Mouse (Mus musculus): ENCODE measurements around the gene Macrod1. TPM values are rescaled to one million over a fixed set of nuclear protein-coding genes. Genes with fewer than 3 reads are reported as not detected.

Macrod1 gene
- total RNA-seq, 1 experiment from 2014 or later = 11.2 TPM

- no peak for ATAC-seq (replicated peaks in 1 of 2; ENCODE audit: insufficient read depth in 1 of 2, low FRiP score in 2 of 2, low TSS enrichment in 1 of 2, low read depth in 1 of 2, poor library complexity in 2 of 2, severe bottlenecking in 2 of 2)
Observed at GRCm38 (mm10) chr19:7190986-7191385, 134.4 kb downstream of the Macrod1 start.

GRCm38 (mm10) chr19:7191639-7192038 is 135.0 kb downstream of the Macrod1 start:
- no peak for ATAC-seq (replicated peaks in 1 of 2; ENCODE audit: insufficient read depth in 1 of 2, low FRiP score in 2 of 2, low TSS enrichment in 1 of 2, low read depth in 1 of 2, poor library complexity in 2 of 2, severe bottlenecking in 2 of 2)

GRCm38 (mm10) chr19:7192561-7192967 is 136.0 kb downstream of the Macrod1 start:
- ATAC-seq (replicated peaks in 1 of 2; ENCODE audit: insufficient read depth in 1 of 2, low FRiP score in 2 of 2, low TSS enrichment in 1 of 2, low read depth in 1 of 2, poor library complexity in 2 of 2, severe bottlenecking in 2 of 2) = no peak

- ATAC-seq (replicated peaks in 1 of 2; ENCODE audit: insufficient read depth in 1 of 2, low FRiP score in 2 of 2, low TSS enrichment in 1 of 2, low read depth in 1 of 2, poor library complexity in 2 of 2, severe bottlenecking in 2 of 2) = peak in 1 of 2 experiments; percentile 24; a peak in 1 of 4 replicates
Observed at GRCm38 (mm10) chr19:7195900-7196728, 139.5 kb downstream of the Macrod1 start.

- ATAC-seq (replicated peaks in 1 of 2; ENCODE audit: insufficient read depth in 1 of 2, low FRiP score in 2 of 2, low TSS enrichment in 1 of 2, low read depth in 1 of 2, poor library complexity in 2 of 2, severe bottlenecking in 2 of 2) = no peak
Observed at GRCm38 (mm10) chr19:7196741-7197270, 140.2 kb downstream of the Macrod1 start.

GRCm38 (mm10) chr19:7197445-7197844 is 140.8 kb downstream of the Macrod1 start:
- no peak for ATAC-seq (replicated peaks in 1 of 2; ENCODE audit: insufficient read depth in 1 of 2, low FRiP score in 2 of 2, low TSS enrichment in 1 of 2, low read depth in 1 of 2, poor library complexity in 2 of 2, severe bottlenecking in 2 of 2)

- no peak for ATAC-seq (replicated peaks in 1 of 2; ENCODE audit: insufficient read depth in 1 of 2, low FRiP score in 2 of 2, low TSS enrichment in 1 of 2, low read depth in 1 of 2, poor library complexity in 2 of 2, severe bottlenecking in 2 of 2)
Observed at GRCm38 (mm10) chr19:7199089-7199488, 142.5 kb downstream of the Macrod1 start.

GRCm38 (mm10) chr19:7200427-7200826 is 143.8 kb downstream of the Macrod1 start:
- ATAC-seq (replicated peaks in 1 of 2; ENCODE audit: insufficient read depth in 1 of 2, low FRiP score in 2 of 2, low TSS enrichment in 1 of 2, low read depth in 1 of 2, poor library complexity in 2 of 2, severe bottlenecking in 2 of 2) = no peak

- ATAC-seq (replicated peaks in 1 of 2; ENCODE audit: insufficient read depth in 1 of 2, low FRiP score in 2 of 2, low TSS enrichment in 1 of 2, low read depth in 1 of 2, poor library complexity in 2 of 2, severe bottlenecking in 2 of 2) = no peak
Observed at GRCm38 (mm10) chr19:7204898-7205297, 148.3 kb downstream of the Macrod1 start.

GRCm38 (mm10) chr19:7205326-7205725 is 148.7 kb downstream of the Macrod1 start:
- no peak for ATAC-seq (replicated peaks in 1 of 2; ENCODE audit: insufficient read depth in 1 of 2, low FRiP score in 2 of 2, low TSS enrichment in 1 of 2, low read depth in 1 of 2, poor library complexity in 2 of 2, severe bottlenecking in 2 of 2)

GRCm38 (mm10) chr19:7205753-7206736 is 149.4 kb downstream of the Macrod1 start, which contains the start of gene Otub1:
Otub1 (minus strand) TSS chr19:7206316.
- ATAC-seq (replicated peaks in 1 of 2; ENCODE audit: insufficient read depth in 1 of 2, low FRiP score in 2 of 2, low TSS enrichment in 1 of 2, low read depth in 1 of 2, poor library complexity in 2 of 2, severe bottlenecking in 2 of 2) = peak; percentile 96

- ATAC-seq (replicated peaks in 1 of 2; ENCODE audit: insufficient read depth in 1 of 2, low FRiP score in 2 of 2, low TSS enrichment in 1 of 2, low read depth in 1 of 2, poor library complexity in 2 of 2, severe bottlenecking in 2 of 2) = no peak
Observed at GRCm38 (mm10) chr19:7209907-7210646, 153.5 kb downstream of the Macrod1 start.

GRCm38 (mm10) chr19:7212216-7212615 is 155.6 kb downstream of the Macrod1 start:
- ATAC-seq (replicated peaks in 1 of 2; ENCODE audit: insufficient read depth in 1 of 2, low FRiP score in 2 of 2, low TSS enrichment in 1 of 2, low read depth in 1 of 2, poor library complexity in 2 of 2, severe bottlenecking in 2 of 2) = no peak

GRCm38 (mm10) chr19:7213010-7213409 is 156.4 kb downstream of the Macrod1 start:
- no peak for ATAC-seq (replicated peaks in 1 of 2; ENCODE audit: insufficient read depth in 1 of 2, low FRiP score in 2 of 2, low TSS enrichment in 1 of 2, low read depth in 1 of 2, poor library complexity in 2 of 2, severe bottlenecking in 2 of 2)

GRCm38 (mm10) chr19:7214484-7214883 is 157.9 kb downstream of the Macrod1 start:
- ATAC-seq (replicated peaks in 1 of 2; ENCODE audit: insufficient read depth in 1 of 2, low FRiP score in 2 of 2, low TSS enrichment in 1 of 2, low read depth in 1 of 2, poor library complexity in 2 of 2, severe bottlenecking in 2 of 2) = no peak

GRCm38 (mm10) chr19:7217162-7217925 is 160.7 kb downstream of the Macrod1 start, which contains the start of gene Cox8a:
Cox8a (minus strand) TSS chr19:7217616.
- peak; percentile 99 for ATAC-seq (replicated peaks in 1 of 2; ENCODE audit: insufficient read depth in 1 of 2, low FRiP score in 2 of 2, low TSS enrichment in 1 of 2, low read depth in 1 of 2, poor library complexity in 2 of 2, severe bottlenecking in 2 of 2)

Measured in hematopoietic stem cell, adult 5-6 weeks (primary cell).